Mouse (Mus musculus) spleen, adult 2 months (tissue): Measurements from ENCODE around the gene G3bp1.

Experiments used
- CTCF ChIP-seq: fragments of 200-500 bp; IDR thresholded peaks from 2 replicates; pipeline ENCODE4 v1.5.1; 2011; ENCODE audit warnings: mild to moderate bottlenecking, inconsistent platforms; ENCODE audit not compliant: insufficient read depth, insufficient read length, insufficient replicate concordance; ENCODE audit errors: extremely low read depth
- POLR2A ChIP-seq: fragments of 200-500 bp; IDR thresholded peaks from 2 replicates; pipeline ENCODE4 v1.6.1; 2011; ENCODE audit warnings: low read depth, low read length, inconsistent platforms

GRCm38 (mm10) chr11:55542128-55542527 is 72.6 kb downstream of the G3bp1 start:
- TF ChIP-seq POLR2A, result no peak
- TF ChIP-seq CTCF, result no peak
